Mouse (Mus musculus): ENCODE data around the gene Dis3l2. TPM values are rescaled to one million over a fixed set of nuclear protein-coding genes. Genes with fewer than 3 reads are reported as not detected.
A peak's percentile ranks its signal among the peaks of the same experiment; 100 is the strongest.

The Dis3l2 gene
- polyA plus RNA-seq, 1 experiment from 2014 or later, result 13.5 TPM

- Histone ChIP-seq H3K9ac (replicated peaks; ENCODE audit: low read depth) (no peak overlapping the region), H3K4me1 (ENCODE audit: insufficient read depth, low read depth, low read length) (no peaks in the 10 kb centered on the region), H3K36me3 (ENCODE audit: insufficient read depth, low read length) (no peaks in the 10 kb centered on the region), H3K4me3 (ENCODE audit: low read depth, low read length) (no peak overlapping the region), H3K27ac (ENCODE audit: low read length) (no peak overlapping the region), H3K4me2 (replicated peaks; ENCODE audit: low read depth, low read length) (no peak overlapping the region), H3K27me3 (replicated peaks; ENCODE audit: insufficient read depth, low read length) (no peaks in the 10 kb centered on the region), H3K9me3 (ENCODE audit: low read length) (no peaks in the 10 kb centered on the region)
- WGBS, result 42% methylated on average over 2 of the region's 2 CpGs
- peak; percentile 28; the same call in 1 of the 2 replicates for ATAC-seq
- TF ChIP-seq CTCF (IDR thresholded peaks at IDR 0.05) (no peak), EP300 (IDR thresholded peaks at IDR 0.05) (no peak)
- no peak for DNase-seq (ENCODE audit: low spot score)
Observed at GRCm38 (mm10) chr1:86873745-86874144, 170.1 kb downstream of the Dis3l2 start.

GRCm38 (mm10) chr1:86878743-86879142 is 175.1 kb downstream of the Dis3l2 start:
- Histone ChIP-seq H3K4me2 (replicated peaks; ENCODE audit: low read depth, low read length) (no peak overlapping the region), H3K9ac (replicated peaks; ENCODE audit: low read depth) (no peak overlapping the region), H3K27ac (ENCODE audit: low read length) (peak overlapping the region; percentile 66), H3K36me3 (ENCODE audit: insufficient read depth, low read length) (no peaks in the 10 kb centered on the region), H3K9me3 (ENCODE audit: low read length) (no peaks in the 10 kb centered on the region), H3K27me3 (replicated peaks; ENCODE audit: insufficient read depth, low read length) (no peaks in the 10 kb centered on the region), H3K4me1 (ENCODE audit: insufficient read depth, low read depth, low read length) (no peaks in the 10 kb centered on the region), H3K4me3 (ENCODE audit: low read depth, low read length) (no peak overlapping the region)
- ATAC-seq, result peak; percentile 70
- peak; percentile 81 for DNase-seq (ENCODE audit: low spot score)
- TF ChIP-seq EP300 (IDR thresholded peaks at IDR 0.05), result peak; percentile 70
- no peak for TF ChIP-seq CTCF (IDR thresholded peaks at IDR 0.05)

GRCm38 (mm10) chr1:86879547-86879946 is 175.9 kb downstream of the Dis3l2 start:
- ATAC-seq (no peak), DNase-seq (ENCODE audit: low spot score) (no peak)
- Histone ChIP-seq H3K27ac (ENCODE audit: low read length) (peak overlapping the region; percentile 66), H3K4me2 (replicated peaks; ENCODE audit: low read depth, low read length) (no peak overlapping the region), H3K36me3 (ENCODE audit: insufficient read depth, low read length) (no peaks in the 10 kb centered on the region), H3K9me3 (ENCODE audit: low read length) (no peaks in the 10 kb centered on the region), H3K27me3 (replicated peaks; ENCODE audit: insufficient read depth, low read length) (no peaks in the 10 kb centered on the region), H3K4me1 (ENCODE audit: insufficient read depth, low read depth, low read length) (no peaks in the 10 kb centered on the region), H3K9ac (replicated peaks; ENCODE audit: low read depth) (no peak overlapping the region), H3K4me3 (ENCODE audit: low read depth, low read length) (no peak overlapping the region)
- WGBS, result 75% methylated on average over 2 of the region's 2 CpGs
- TF ChIP-seq EP300 (IDR thresholded peaks at IDR 0.05), result no peak
- no peak for TF ChIP-seq CTCF (IDR thresholded peaks at IDR 0.05)

GRCm38 (mm10) chr1:86887060-86887459 is 183.5 kb downstream of the Dis3l2 start:
- ATAC-seq, result no peak
- 100% methylated on average over 1 of the region's 1 CpGs for WGBS
- Histone ChIP-seq H3K27ac (ENCODE audit: low read length) (no peak overlapping the region), H3K4me1 (ENCODE audit: insufficient read depth, low read depth, low read length) (no peaks in the 10 kb centered on the region), H3K4me2 (replicated peaks; ENCODE audit: low read depth, low read length) (no peak overlapping the region), H3K36me3 (ENCODE audit: insufficient read depth, low read length) (no peaks in the 10 kb centered on the region), H3K27me3 (replicated peaks; ENCODE audit: insufficient read depth, low read length) (no peaks in the 10 kb centered on the region), H3K4me3 (ENCODE audit: low read depth, low read length) (no peak overlapping the region), H3K9ac (replicated peaks; ENCODE audit: low read depth) (no peak overlapping the region), H3K9me3 (ENCODE audit: low read length) (no peaks in the 10 kb centered on the region)
- DNase-seq (ENCODE audit: low spot score), result no peak
- TF ChIP-seq EP300 (IDR thresholded peaks at IDR 0.05) (no peak), CTCF (IDR thresholded peaks at IDR 0.05) (no peak)

GRCm38 (mm10) chr1:86912481-86912880 is 208.9 kb downstream of the Dis3l2 start:
- H3K36me3 ChIP-seq (ENCODE audit: insufficient read depth, low read length), result no peaks in the 10 kb centered on the region
- no peaks in the 10 kb centered on the region for H3K27me3 ChIP-seq (replicated peaks; ENCODE audit: insufficient read depth, low read length)
- no peak overlapping the region for H3K4me2 ChIP-seq (replicated peaks; ENCODE audit: low read depth, low read length)
- H3K4me3 ChIP-seq (ENCODE audit: low read depth, low read length), result no peak overlapping the region
- H3K27ac ChIP-seq (ENCODE audit: low read length), result no peak overlapping the region
- H3K4me1 ChIP-seq (ENCODE audit: insufficient read depth, low read depth, low read length), result no peaks in the 10 kb centered on the region
- H3K9ac ChIP-seq (replicated peaks; ENCODE audit: low read depth), result no peak overlapping the region
- ATAC-seq (no peak), DNase-seq (ENCODE audit: low spot score) (no peak)
- no peaks in the 10 kb centered on the region for H3K9me3 ChIP-seq (ENCODE audit: low read length)
- WGBS, result 82% methylated on average over 2 of the region's 2 CpGs
- TF ChIP-seq CTCF (IDR thresholded peaks at IDR 0.05), result no peak
- no peak for TF ChIP-seq EP300 (IDR thresholded peaks at IDR 0.05)

DNA sequence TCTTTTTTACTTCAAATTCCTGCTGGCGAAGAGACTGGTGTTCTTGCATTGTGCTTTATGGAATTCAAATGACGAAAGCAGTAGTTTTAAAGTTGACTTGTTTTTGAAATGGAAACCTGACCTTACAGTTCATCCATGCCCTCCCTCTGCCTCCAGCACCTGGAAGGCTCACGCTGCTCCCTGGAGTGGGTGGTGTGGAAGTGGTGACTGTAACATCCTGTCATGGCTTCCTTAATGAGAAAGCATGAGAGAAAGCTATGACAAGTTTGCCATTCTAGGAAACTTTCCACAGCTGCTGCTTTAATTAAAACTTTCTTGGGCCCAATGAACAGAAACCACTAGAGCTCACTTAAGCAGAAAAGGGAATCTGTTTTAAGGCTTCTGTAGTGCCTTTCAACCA is 210.3 kb downstream of the Dis3l2 start:
- ATAC-seq (no peak), DNase-seq (ENCODE audit: low spot score) (no peak)
- TF ChIP-seq EP300 (IDR thresholded peaks at IDR 0.05), result no peak
- no peak for TF ChIP-seq CTCF (IDR thresholded peaks at IDR 0.05)
- no peaks in the 10 kb centered on the region for H3K9me3 ChIP-seq (ENCODE audit: low read length)
- H3K9ac ChIP-seq (replicated peaks; ENCODE audit: low read depth), result no peak overlapping the region
- no peaks in the 10 kb centered on the region for H3K36me3 ChIP-seq (ENCODE audit: insufficient read depth, low read length)
- no peaks in the 10 kb centered on the region for H3K4me1 ChIP-seq (ENCODE audit: insufficient read depth, low read depth, low read length)
- WGBS, result 64% methylated on average over 3 of the region's 3 CpGs
- H3K4me3 ChIP-seq (ENCODE audit: low read depth, low read length), result no peak overlapping the region
- H3K4me2 ChIP-seq (replicated peaks; ENCODE audit: low read depth, low read length), result no peak overlapping the region
- no peak overlapping the region for H3K27ac ChIP-seq (ENCODE audit: low read length)
- H3K27me3 ChIP-seq (replicated peaks; ENCODE audit: insufficient read depth, low read length), result no peaks in the 10 kb centered on the region

GRCm38 (mm10) chr1:86914697-86915096 is 211.1 kb downstream of the Dis3l2 start:
- no peak for ATAC-seq
- no peak for TF ChIP-seq EP300 (IDR thresholded peaks at IDR 0.05)
- peak; percentile 51 for TF ChIP-seq CTCF (IDR thresholded peaks at IDR 0.05)
- Histone ChIP-seq H3K4me2 (replicated peaks; ENCODE audit: low read depth, low read length) (no peak overlapping the region), H3K4me1 (ENCODE audit: insufficient read depth, low read depth, low read length) (no peaks in the 10 kb centered on the region), H3K9ac (replicated peaks; ENCODE audit: low read depth) (no peak overlapping the region), H3K4me3 (ENCODE audit: low read depth, low read length) (no peak overlapping the region), H3K9me3 (ENCODE audit: low read length) (no peaks in the 10 kb centered on the region), H3K27me3 (replicated peaks; ENCODE audit: insufficient read depth, low read length) (no peaks in the 10 kb centered on the region), H3K27ac (ENCODE audit: low read length) (no peak overlapping the region), H3K36me3 (ENCODE audit: insufficient read depth, low read length) (no peaks in the 10 kb centered on the region)
- DNase-seq (ENCODE audit: low spot score), result no peak
- WGBS, result 92% methylated on average over 2 of the region's 2 CpGs

All from lung, postnatal 0 days (tissue).